18 mouse cellular contexts compared by ENCODE assay signal in genomic region chr4:104810710-104811286, GRCm38 (mm10). TPM values are rescaled to one million over a fixed set of nuclear protein-coding genes. Genes with fewer than 3 reads are reported as not detected.
"Had no signal": no experiment of that assay in that cellular context is flagged by ENCODE, and none has a peak within 500 bp of the region (broad histone marks: within the 10 kb centered on the region; RNA-seq: fewer than 3 reads in every experiment).

No protein-coding gene starts in this region.

- H3K4me1 ChIP-seq: liver, embryonic 15.5 days had no signal

- H3K27ac ChIP-seq: kidney, postnatal 0 days; layer of hippocampus, adult 2 months; limb, embryonic 10.5 days; liver, embryonic 15.5 days; midbrain, embryonic 10.5 days had no signal

- H3K36me3 ChIP-seq: limb, embryonic 10.5 days; liver, embryonic 15.5 days; midbrain, embryonic 10.5 days had no signal

- ATAC-seq: lung, postnatal 0 days had no signal

- H3K9ac ChIP-seq: liver, embryonic 15.5 days had no signal

- H3K9me3 ChIP-seq: limb, embryonic 10.5 days; liver, embryonic 15.5 days; midbrain, embryonic 10.5 days had no signal

- H3K4me3 ChIP-seq: layer of hippocampus, adult 2 months; limb, embryonic 10.5 days; liver, embryonic 15.5 days; midbrain, embryonic 10.5 days had no signal

- H3K27me3 ChIP-seq: liver, embryonic 15.5 days had no signal

- DNase-seq: kidney, adult 11 months; kidney, adult 9 months; kidney, postnatal 4 days; lung, adult 2 months; lung, postnatal 4 days; thymus, adult 18-20 months; thymus, postnatal 14 days had no signal

- H3K4me2 ChIP-seq: liver, embryonic 11.5 days; liver, embryonic 15.5 days had no signal

RNA-seq across cellular contexts. Expression of gene C8b, which starts 44.7 kb away (rescaled TPM):
- polyA plus RNA-seq: intestine, embryonic 14.5 days; kidney, postnatal 0 days; limb, embryonic 10.5 days; limb, embryonic 14.5 days; lung, adult 2 months; lung, postnatal 0 days; stomach, embryonic 14.5 days; urinary bladder, adult 2 months had no signal

RNA-seq across cellular contexts. Expression of gene Gm17662, which starts 46.3 kb away (rescaled TPM):
- polyA plus RNA-seq: intestine, embryonic 14.5 days; kidney, postnatal 0 days; limb, embryonic 10.5 days; limb, embryonic 14.5 days; liver, embryonic 11.5 days; liver, embryonic 15.5 days; lung, adult 2 months; lung, postnatal 0 days; midbrain, embryonic 10.5 days; stomach, embryonic 14.5 days; urinary bladder, adult 2 months had no signal
